Mouse (Mus musculus) cerebellum, adult 2 months (tissue): ENCODE data around the gene Cmtm2b. TPM values are rescaled to one million over a fixed set of nuclear protein-coding genes. Genes with fewer than 3 reads are reported as not detected.
"Not testable (repeated sequence)": the region's sequence is repeated elsewhere in the genome, so short reads cannot be mapped to it uniquely, and the experiment has no call there.

ENCODE experiments used
- DNase-seq, 2 experiments: peaks; one replicate each; pipeline ENCODE4 v3.0.0; 2021
- H3K27ac ChIP-seq: fragments of 200-500 bp; 2 replicates; pipeline ENCODE4 v1.5.1; 2012; ENCODE audit warnings: low read length, control low read depth, inconsistent platforms; ENCODE audit not compliant: insufficient read depth
- H3K27me3 ChIP-seq: fragments of 200-500 bp; 2 replicates; pipeline ENCODE4 v1.6.1; 2012; ENCODE audit warnings: inconsistent platforms, mild to moderate bottlenecking, low read length, moderate library complexity; ENCODE audit not compliant: control insufficient read depth, insufficient read depth
- H3K4me1 ChIP-seq: fragments of 200-500 bp; 2 replicates; pipeline ENCODE4 v1.6.1; 2011; ENCODE audit warnings: low read length; ENCODE audit not compliant: control insufficient read depth, insufficient read depth
- H3K4me3 ChIP-seq: fragments of 200-500 bp; replicated peaks from 2 replicates; pipeline ENCODE3; 2011; ENCODE audit warnings: mild to moderate bottlenecking, low read depth, low read length, control low read depth; ENCODE audit not compliant: insufficient read depth
- CTCF ChIP-seq: fragments of 200-500 bp; IDR thresholded peaks from 2 replicates; pipeline ENCODE4 v1.5.1; 2011; ENCODE audit warnings: low read depth, mild to moderate bottlenecking, control low read depth, low read length, moderate library complexity, borderline replicate concordance; ENCODE audit not compliant: insufficient read depth
- POLR2A ChIP-seq: fragments of 200-500 bp; IDR thresholded peaks from 2 replicates; pipeline ENCODE4 v1.6.1; 2011; ENCODE audit warnings: low read length, control low read depth, borderline replicate concordance; ENCODE audit not compliant: insufficient read depth
- WGBS: fragments of 180-500 bp; shearing (Covaris S2); methylation state at CpG from one replicate; pipeline ENCODE4 v1.1.7; 2018; 5-methylcytosine and 5-hydroxymethylcytosine counted together
- polyA plus RNA-seq: library from polyadenylated mRNA; depleted of rRNA; stranded (reverse); fragments of >200 nt; gene quantifications from 2 replicates; pipeline ENCODE4 v1.2.3, GENCODE M21; 2012

Cmtm2b gene
- polyA plus RNA-seq, 1 experiment = not detected

DNA sequence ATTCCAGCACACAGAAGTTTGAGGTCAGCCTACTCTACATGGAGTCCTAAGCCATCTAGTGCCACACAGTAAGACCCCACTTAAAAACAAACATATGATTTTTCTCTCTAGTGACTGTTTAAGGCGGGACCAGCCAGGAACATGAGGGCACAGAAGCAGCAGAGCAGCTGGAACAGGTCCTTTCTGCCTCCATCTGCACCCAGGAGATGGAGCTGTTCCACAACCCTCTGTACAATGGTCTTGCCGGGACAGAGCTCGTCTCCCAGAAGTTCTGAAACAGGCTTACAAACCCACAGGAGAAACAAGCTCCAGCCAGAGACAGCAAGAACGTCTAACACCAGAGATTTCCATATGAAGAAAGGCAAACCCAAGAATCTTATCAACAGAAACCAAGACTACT, 8.7 kb upstream of the Cmtm2b start:
- TF ChIP-seq POLR2A (no peak), CTCF (peak; percentile 14; the same call in 1 of the 2 replicates)
- H3K4me1 ChIP-seq = peaks cover 2% of the 10 kb centered on the region; the same call in 1 of the 2 replicates
- 59% methylated on average over 4 of the region's 4 CpGs for WGBS
- no peak for DNase-seq
- no peak overlapping the region for H3K27ac ChIP-seq
- H3K27me3 ChIP-seq = no peaks in the 10 kb centered on the region
- H3K4me3 ChIP-seq = no peak overlapping the region

DNA sequence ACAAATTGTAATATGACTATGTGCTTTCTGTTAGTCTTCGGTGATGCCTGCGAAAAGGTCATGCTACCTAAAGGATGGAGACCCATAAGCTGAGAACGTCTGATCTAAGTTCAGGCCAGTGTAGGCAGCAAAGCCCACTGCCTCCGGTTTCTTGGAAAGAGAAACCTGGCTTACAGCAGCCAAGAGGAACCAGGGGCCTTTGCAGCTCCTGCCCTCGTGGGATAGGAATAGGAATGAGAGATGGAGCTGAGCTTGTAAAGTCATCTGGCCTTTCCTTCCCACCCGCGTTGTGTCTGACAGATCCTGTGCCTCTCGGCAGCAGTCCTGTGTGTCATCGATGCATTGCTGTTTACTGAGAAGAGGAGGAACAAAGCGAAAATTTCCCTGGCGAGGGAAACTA, 763 bp upstream of the Cmtm2b start, which contains the start of gene Gm11020:
Gm11020 (plus strand) TSS at position 301 of the 400 bp plus-strand sequence.
- 79% methylated on average over 11 of the region's 11 CpGs for WGBS
- DNase-seq, H3K4me3 ChIP-seq, H3K4me1 ChIP-seq, H3K27me3 ChIP-seq, H3K27ac ChIP-seq: not testable (repeated sequence)

DNA sequence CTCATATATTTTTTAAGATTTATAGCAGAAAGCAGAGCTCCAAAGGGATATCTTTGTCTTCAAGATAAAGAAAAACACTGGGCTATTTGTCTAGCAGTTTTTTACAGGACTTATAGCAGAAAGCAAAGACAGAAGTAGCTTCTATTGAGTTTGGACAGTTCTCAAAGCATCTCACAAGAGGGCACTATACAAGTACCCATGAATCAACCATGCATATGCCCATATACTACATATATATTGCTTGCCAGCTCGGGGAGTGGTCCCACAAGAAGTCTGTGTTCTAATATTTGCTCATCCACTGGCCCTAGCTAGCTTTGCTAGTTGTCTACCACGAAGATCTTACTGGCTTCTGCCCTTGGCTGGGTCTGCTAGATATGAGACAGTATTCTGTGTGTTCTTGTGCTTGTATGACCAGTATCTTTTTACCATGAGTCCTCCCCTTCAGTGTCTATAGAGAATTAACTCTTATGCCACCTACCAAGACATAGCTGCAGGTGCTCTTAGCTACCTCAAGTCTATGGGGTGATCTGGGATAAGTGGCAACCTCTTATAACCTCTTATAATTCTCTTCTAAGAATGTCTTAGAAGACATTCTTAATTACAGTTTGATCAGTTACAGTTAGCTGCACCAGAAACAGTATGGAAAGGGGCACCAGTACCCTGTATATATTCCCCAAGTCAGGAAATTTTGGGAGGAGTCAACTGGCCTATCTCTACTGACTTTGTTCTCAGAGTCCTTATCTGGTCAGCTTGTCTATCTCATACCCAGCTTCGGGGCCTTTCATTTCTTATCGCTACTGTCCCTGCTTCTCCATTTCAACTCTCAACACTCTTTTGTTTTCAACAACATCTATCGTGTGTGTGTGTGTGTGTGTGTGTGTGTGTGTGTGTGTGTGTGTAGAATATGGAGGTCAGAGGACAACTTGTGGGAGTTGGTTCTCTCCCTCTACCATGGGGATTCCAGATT, 10.9 kb downstream of the Cmtm2b start:
- no peaks in the 10 kb centered on the region for H3K4me1 ChIP-seq
- H3K27me3 ChIP-seq = no peaks in the 10 kb centered on the region
- no peak overlapping the region for H3K4me3 ChIP-seq
- no peak overlapping the region for H3K27ac ChIP-seq
- TF ChIP-seq CTCF = no peak
- no peak for TF ChIP-seq POLR2A
- DNase-seq = no peak
- WGBS = 75% methylated on average over 5 of the region's 5 CpGs

DNA sequence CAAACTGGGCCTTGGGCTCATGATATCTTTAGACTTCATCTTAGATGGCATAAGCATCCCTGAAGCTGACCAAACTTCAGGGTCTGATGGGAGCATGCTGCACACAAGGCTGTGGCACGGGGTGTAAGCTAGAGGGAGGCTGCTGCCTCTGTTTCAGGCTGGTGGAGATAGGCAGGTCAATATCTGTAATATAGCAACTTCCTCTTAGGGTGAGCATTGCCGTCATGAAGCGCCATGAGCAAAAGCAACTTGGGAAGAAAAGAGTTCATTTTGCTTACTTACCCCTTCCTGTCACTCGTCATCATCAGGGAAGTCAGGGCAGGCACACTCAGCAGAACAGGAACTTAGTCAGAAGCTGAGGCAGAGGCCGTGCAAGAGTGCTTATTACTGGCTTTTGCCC, 11.8 kb downstream of the Cmtm2b start:
- Histone ChIP-seq H3K27me3 (no peaks in the 10 kb centered on the region), H3K4me1 (no peaks in the 10 kb centered on the region), H3K4me3 (no peak overlapping the region), H3K27ac (no peak overlapping the region)
- DNase-seq = no peak
- WGBS = 76% methylated on average over 5 of the region's 5 CpGs
- TF ChIP-seq CTCF = no peak
- TF ChIP-seq POLR2A = no peak

DNA sequence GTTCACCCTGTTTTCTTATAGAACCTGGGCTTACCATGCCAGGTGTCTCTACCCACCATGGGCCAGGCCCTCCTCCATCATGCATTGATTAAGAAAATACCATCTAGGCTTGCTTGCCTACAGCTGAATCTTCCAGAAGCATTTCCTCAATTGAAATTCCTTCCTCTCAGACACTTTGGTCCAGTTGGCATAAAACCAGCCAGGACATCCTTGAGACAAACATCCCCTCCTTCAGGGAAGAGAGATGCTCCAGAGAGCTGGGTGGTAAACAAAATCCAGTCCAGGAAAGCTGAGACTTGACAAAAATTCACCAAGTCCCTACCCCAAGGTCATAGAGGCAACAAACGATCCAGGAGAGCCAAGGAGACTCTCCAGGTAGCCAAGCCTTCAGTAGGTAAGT, 12.2 kb downstream of the Cmtm2b start:
- WGBS = 65% methylated on average over 1 of the region's 1 CpGs

DNA sequence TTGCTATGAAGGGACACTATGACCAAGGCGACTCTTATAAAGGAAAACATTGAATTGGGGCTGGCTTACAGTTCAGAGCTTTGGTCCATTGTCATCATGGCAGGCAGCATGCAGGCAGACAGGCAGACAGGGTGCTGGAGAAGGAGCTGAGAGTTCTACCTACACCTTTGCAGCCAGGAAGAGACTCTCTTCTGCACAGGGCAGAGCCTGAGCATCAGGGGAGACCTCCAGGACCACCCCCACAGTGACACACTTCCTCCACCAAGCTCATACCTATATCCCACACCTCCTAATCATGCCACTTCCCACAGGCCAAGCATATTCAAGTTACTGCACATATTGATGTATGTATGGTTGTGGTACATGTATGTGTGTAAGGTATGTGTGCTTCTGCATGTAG, 14.8 kb downstream of the Cmtm2b start:
- Histone ChIP-seq H3K4me3 (no peak overlapping the region), H3K4me1 (0 out of 2 replicates have a peak, but pooled peaks cover 8% of the 10 kb centered on the region), H3K27me3 (no peaks in the 10 kb centered on the region), H3K27ac (no peak overlapping the region)
- DNase-seq = no peak
- 92% methylated on average over 1 of the region's 1 CpGs for WGBS
- TF ChIP-seq POLR2A (no peak), CTCF (no peak)

More for the DNA sequence above, 12.2 kb downstream of the Cmtm2b start:
- Histone ChIP-seq H3K4me1 (no peaks in the 10 kb centered on the region), H3K27me3 (no peaks in the 10 kb centered on the region), H3K27ac (no peak overlapping the region), H3K4me3 (no peak overlapping the region)
- TF ChIP-seq POLR2A = no peak
- TF ChIP-seq CTCF = no peak
- DNase-seq = no peak

DNA sequence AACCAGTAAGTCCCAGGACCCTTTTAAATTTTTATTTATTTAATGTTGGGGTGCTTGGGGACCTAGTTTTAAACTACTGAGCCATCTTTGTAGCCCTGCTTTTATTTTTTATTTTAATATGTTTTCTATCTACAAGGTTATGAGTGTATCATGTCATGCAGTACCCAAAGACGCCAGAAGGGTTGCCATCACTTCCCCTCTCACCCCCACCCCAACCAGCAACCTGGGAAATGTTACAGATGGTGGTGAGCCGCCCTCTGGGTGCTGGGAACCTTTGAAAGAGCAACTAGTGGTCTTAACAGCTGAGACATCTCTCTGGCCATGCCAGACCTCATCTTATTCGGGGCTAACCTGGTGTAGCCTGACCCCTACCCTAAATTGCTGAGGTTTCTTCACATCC, 15.9 kb downstream of the Cmtm2b start:
- Histone ChIP-seq H3K4me1 (0 out of 2 replicates have a peak, but pooled peaks cover 8% of the 10 kb centered on the region), H3K4me3 (no peak overlapping the region), H3K27me3 (no peaks in the 10 kb centered on the region), H3K27ac (no peak overlapping the region)
- TF ChIP-seq POLR2A (no peak), CTCF (no peak)
- 72% methylated on average over 3 of the region's 3 CpGs for WGBS
- DNase-seq = no peak
